Mouse (Mus musculus): ENCODE measurements around the gene Frmd4b.
"Not testable (repeated sequence)": the region's sequence is repeated elsewhere in the genome, so short reads cannot be mapped to it uniquely, and the experiment has no call there.

Gene Frmd4b

DNA sequence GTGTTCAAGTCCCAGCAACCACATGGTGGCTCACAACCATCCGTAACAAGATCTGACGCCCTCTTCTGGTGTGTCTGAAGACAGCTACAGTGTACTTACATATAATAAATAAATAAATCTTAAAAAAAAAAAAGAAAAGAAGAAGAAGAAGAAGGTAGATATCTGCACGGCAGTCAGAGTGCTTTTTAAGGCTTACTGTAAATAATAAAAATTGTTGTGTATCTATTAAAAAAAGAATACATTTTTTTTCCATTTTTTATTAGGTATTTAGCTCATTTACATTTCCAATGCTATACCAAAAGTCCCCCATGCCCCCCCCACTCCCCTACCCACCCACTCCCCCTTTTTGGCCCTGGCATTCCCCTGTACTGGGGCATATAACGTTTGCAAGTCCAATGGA is 259.7 kb downstream of the Frmd4b start:
- not testable (repeated sequence) for DNase-seq (ENCODE audit: low read depth, low spot score)

GRCm38 (mm10) chr6:97356612-97357011 is 260.7 kb downstream of the Frmd4b start:
- no peak for DNase-seq (ENCODE audit: low read depth, low spot score)

- DNase-seq (ENCODE audit: low read depth, low spot score): no peak
Measured at GRCm38 (mm10) chr6:97355141-97355540, 262.2 kb downstream of the Frmd4b start.

DNA sequence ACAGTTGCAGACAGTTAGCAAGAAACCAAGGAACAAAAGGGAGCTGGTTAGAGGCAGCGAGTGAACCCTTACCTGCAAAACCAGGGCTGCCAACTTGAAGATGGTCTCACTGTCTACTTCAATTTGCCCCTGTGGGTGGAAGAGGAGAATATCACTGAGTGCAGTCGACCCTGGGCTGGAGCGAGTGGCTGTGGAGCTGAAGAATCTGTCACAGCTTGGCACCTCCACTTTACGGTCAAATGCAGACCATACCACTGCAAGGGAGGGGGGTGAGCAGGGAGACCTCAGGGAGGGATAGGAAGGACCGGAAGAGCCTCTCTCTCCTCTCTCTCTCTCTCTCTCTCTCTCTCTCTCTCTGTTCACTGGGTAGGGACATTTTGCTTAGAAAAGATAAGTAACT is 263.4 kb downstream of the Frmd4b start:
- peak; percentile 44 for DNase-seq (ENCODE audit: low read depth, low spot score)

GRCm38 (mm10) chr6:97353371-97353770 is 264.0 kb downstream of the Frmd4b start:
- no peak for DNase-seq (ENCODE audit: low read depth, low spot score)

DNA sequence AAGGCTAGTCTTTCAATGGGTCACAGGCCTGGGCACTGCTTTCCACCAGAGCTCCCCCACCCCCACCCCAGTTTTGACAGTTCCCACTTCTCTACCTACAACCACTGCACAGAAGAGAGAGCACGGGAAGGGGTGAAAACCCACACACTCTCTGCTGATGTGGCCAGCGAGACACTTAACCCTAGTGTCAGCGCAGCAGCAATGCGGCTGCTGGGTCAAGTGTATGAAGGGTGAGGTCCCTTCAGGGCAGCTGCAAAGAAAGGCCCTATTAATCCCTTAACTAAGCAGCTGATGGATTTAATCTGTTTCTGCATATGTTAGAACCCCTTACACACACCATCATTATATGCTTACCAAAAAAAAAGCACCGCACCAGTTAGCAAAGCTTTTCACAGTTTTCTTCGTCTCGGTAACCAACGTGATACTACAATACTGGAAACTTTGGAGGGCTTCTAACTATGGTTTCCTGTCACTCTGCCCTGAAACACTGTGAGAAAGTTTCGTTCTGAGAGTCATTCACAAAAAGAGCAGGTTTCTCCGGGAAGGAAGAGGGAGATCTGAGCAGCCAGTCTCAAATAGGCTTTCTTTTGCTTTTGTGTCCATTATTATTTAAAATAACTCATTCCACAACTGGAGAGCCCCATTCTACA is 264.7 kb downstream of the Frmd4b start:
- peak; percentile 41 for DNase-seq (ENCODE audit: low read depth, low spot score)

GRCm38 (mm10) chr6:97349355-97350138 is 267.8 kb downstream of the Frmd4b start:
- no peak for DNase-seq (ENCODE audit: low read depth, low spot score)

GRCm38 (mm10) chr6:97346932-97347331 is 270.4 kb downstream of the Frmd4b start:
- DNase-seq (ENCODE audit: low read depth, low spot score): no peak

DNA sequence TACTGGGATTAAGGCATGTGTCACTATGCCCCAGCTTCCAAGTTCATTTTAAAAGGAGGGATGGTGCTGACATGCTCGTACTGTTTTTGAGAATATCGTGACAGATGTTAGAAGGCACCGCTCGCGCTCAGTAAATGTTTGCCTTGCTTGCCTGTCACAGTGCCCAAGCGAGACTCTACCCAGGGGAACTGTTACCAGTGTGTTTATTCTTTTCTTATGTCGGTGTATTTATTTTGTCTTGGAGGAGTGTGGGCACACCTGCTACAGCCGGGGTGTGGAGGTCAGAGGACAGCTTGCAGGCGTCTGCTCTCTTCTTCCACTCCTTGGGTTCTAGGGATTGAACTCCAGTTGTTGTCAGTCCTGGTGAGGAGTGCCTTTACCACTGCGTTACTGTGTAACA is 270.8 kb downstream of the Frmd4b start:
- DNase-seq (ENCODE audit: low read depth, low spot score): no peak

DNA sequence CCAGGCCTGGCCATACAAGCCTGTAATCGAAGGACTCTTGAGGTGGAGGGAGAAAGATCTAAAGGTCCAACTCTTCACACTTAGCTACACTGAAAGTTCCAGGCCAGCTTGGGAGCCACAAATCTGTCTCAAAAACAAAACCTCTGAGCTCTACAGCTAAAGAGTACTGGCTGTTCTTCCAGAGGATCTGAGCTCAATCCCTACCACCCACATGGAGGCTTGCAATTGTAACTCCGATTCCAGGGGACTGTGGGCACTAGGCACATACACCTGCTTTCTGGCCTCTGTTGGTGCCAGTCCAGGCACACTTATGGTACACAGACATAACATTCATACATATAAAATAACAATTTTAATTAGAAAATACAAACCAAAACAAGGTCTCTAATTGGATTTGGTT is 271.4 kb downstream of the Frmd4b start:
- DNase-seq (ENCODE audit: low read depth, low spot score): no peak

DNA sequence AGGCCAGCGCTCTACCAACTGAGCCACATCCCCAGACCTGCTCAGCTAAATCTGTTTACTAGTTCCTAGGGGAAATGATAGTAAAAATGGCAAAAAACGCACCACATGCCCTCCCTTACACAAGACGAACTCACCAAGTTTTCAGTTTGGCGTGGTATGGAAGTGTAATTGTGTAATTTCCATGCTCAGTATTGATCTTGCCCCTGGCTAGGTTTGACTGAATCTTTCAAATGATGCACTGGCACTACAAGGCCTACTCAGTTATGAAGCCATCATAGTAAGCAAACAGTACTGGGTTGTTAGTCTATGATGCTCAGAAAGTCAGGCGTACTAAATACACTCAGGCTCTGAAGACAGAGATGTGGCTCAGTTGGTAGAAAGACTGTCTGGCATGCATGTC is 275.2 kb downstream of the Frmd4b start:
- DNase-seq (ENCODE audit: low read depth, low spot score): no peak

DNA sequence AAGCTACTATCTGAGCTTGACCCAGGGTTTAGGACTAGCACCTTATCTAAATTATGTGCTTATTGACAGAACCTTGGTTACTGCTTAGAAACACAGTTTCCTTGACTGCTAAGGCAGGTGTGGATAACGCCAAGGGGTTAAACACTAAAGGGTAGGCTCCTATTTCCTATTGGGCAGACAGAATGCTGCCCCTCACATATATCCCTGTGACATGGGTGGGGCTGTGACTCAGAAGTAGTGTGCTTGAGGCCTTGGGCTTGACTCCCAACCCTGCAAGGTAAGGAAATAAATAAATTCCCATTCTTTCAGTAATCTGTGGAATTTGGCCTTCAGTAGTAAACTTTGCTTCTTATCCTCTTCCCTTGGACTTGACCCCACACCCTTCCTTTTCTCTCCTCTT is 275.7 kb downstream of the Frmd4b start:
- DNase-seq (ENCODE audit: low read depth, low spot score): no peak

DNA sequence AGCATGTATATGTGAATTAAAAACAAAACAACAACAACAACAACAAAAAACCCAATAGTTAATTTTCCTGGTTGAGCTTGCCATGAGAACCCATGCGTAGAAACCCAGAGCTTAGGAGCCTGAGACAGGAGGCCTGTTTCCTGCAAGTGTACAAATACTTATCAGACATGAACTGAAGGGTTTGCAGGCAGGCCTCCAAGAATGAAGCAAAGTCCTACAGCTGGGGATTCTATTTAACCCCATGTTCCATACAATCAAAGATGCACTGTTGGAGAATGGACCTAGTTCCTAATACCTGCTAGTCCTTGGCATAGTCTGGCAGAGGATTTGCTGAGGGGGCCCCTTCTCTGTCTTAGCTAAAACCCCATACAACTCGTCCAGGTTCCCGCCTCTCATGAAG is 276.2 kb downstream of the Frmd4b start:
- no peak for DNase-seq (ENCODE audit: low read depth, low spot score)

GRCm38 (mm10) chr6:97340211-97340791 is 277.0 kb downstream of the Frmd4b start:
- no peak for DNase-seq (ENCODE audit: low read depth, low spot score)

- DNase-seq (ENCODE audit: low read depth, low spot score): no peak
Measured at GRCm38 (mm10) chr6:97339271-97339681, 278.1 kb downstream of the Frmd4b start.

DNA sequence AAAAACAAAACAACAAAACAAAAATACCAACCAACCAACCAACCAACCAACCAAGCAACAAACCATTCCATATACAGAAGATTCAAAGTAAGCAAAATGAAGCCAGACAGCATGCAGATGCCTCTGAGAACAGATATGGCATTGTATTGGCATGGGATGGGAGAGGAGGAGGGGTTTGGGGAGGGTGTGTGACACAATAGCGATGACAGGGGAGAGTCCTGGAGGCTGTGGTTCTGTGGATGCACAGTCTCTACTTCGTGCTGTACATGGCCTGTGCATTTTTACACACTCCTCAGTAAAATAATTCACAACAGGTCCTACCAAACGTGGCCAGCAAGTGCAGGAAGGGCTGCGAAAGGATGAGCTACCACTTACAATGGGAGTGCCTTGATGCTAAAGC is 278.5 kb downstream of the Frmd4b start:
- no peak for DNase-seq (ENCODE audit: low read depth, low spot score)

- no peak for DNase-seq (ENCODE audit: low read depth, low spot score)
Measured at GRCm38 (mm10) chr6:97333323-97333722, 284.0 kb downstream of the Frmd4b start.

GRCm38 (mm10) chr6:97323951-97324350 is 293.4 kb downstream of the Frmd4b start:
- no peak for DNase-seq (ENCODE audit: low read depth, low spot score)

DNA sequence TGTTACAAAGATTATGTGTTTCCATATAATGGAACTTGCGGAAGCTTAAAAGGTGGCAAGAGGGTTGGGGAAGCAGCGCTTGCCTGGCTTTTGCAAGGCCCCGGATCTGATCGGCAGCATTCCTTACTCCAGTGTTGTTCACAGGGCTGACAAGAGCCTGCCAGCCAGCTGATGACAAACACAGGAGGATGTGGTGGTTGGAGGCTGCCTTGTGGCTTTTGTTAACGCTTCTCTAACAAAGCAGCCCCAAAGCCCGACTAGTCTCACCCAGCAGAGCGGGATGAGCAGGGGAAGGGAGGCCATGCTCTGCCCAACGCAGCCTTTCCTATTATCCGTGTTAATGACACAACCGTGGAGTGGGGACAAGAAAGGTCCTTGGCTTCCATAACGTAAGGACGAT is 295.2 kb downstream of the Frmd4b start:
- peak; percentile 46 for DNase-seq (ENCODE audit: low read depth, low spot score)

- DNase-seq (ENCODE audit: low read depth, low spot score): peak; percentile 72
Measured at GRCm38 (mm10) chr6:97321156-97321555, 296.2 kb downstream of the Frmd4b start.

DNA sequence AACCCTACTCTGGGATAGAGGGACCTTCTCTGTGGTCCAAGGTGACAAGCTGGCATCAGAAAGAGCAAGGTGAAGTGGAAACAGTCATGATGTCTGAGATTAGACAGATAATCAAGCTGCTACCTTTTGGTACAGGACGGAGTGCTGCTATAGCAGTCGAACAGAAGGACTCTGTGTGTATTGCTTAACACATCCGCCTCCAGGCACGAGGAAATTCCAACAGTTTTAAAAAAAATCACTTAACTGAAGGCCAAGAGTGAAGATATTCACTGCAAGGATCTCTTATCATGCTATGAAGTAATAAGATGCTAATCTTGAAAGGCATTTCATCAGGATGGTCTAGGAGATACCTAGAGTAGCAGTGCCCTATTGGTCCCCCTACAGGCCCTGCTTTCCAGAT is 298.3 kb downstream of the Frmd4b start:
- no peak for DNase-seq (ENCODE audit: low read depth, low spot score)

GRCm38 (mm10) chr6:97317956-97318355 is 299.4 kb downstream of the Frmd4b start:
- peak; percentile 70 for DNase-seq (ENCODE audit: low read depth, low spot score)

- no peak for DNase-seq (ENCODE audit: low read depth, low spot score)
Measured at GRCm38 (mm10) chr6:97316716-97317115, 300.6 kb downstream of the Frmd4b start.
